Mouse (Mus musculus) liver, embryonic 14.5 days (tissue): ENCODE data around the gene Cyb5r3.

ENCODE experiments used
- CTCF ChIP-seq: IDR thresholded peaks from 2 replicates; pipeline ENCODE4 v1.5.1; 2016; ENCODE audit warnings: antibody characterized with exemption, low read depth, control low read depth
- EP300 ChIP-seq: IDR thresholded peaks from 2 replicates; pipeline ENCODE4 v1.6.1; 2016; ENCODE audit warnings: antibody characterized with exemption, low read depth

GRCm38 (mm10) chr15:83168875-83169771, 3.3 kb downstream of the Cyb5r3 start:
- TF ChIP-seq CTCF: no peak
- TF ChIP-seq EP300: no peak
